Mouse (Mus musculus) gastrocnemius, adult 8-10 months (tissue): ENCODE results near the gene Ctnna3. TPM values are rescaled to one million over a fixed set of nuclear protein-coding genes. Genes with fewer than 3 reads are reported as not detected.
"Not testable (repeated sequence)": the region's sequence is repeated elsewhere in the genome, so short reads cannot be mapped to it uniquely, and the experiment has no call there.

Experiments used
- DNase-seq, 2 experiments: peaks; one replicate each; pipeline ENCODE4 v3.0.0; 2022; ENCODE audit warnings: low spot score in 2 of 2
- total RNA-seq, 4 experiments: library from RNA; stranded (reverse); gene quantifications; 2 replicates each; pipeline ENCODE4 v1.2.4; 2022

Gene Ctnna3
- total RNA-seq, 4 experiments from 2014 or later: 21.3 to 31.5 (median 25.8) TPM

GRCm38 (mm10) chr10:64483281-64483680, 1053.4 kb downstream of the Ctnna3 start:
- DNase-seq: no peak

GRCm38 (mm10) chr10:64489471-64489870, 1059.6 kb downstream of the Ctnna3 start:
- DNase-seq: no peak

DNA sequence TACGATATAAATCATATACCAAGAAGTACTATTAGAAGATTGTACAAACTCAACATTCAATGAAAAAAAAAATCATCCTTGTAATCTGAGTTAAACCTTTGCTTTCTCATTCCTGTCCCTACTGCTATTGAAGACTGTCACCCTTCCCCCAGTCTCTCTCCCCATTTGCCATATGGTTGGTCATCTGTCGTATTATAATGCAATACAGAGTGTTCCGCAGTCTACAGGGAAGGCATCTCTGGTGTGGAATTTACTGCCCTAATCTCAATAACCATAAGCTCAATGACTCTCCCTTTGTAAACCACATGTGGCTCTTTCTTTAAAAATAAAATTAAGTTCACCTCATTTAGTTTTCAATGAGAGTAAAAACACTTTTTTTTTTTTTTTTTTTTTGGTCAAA, 1113.7 kb downstream of the Ctnna3 start:
- no peak for DNase-seq

- no peak for DNase-seq
These were observed 1114.5 kb downstream of the Ctnna3 start for GRCm38 (mm10) chr10:64544389-64544788.

DNA sequence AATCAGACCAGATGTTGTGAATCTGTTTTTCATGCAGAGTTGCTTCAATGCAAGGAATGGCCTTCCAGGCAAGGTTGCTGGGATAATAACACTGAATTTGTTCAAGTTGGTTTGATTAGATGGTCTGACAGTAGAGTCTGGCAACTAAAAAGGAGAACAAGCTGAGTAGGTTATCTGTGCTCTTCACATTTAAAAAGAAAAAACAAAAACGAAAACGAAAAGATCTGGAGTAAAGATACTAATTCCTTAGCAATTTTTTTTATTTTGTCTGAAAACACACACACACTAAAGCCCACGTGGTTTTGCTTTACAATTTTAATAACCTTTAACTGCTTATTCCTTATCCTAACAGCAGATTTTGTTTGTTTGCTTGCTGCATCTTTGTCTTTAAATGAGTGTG, 1141.4 kb downstream of the Ctnna3 start:
- DNase-seq: no peak

- DNase-seq: no peak
These were observed 1158.2 kb downstream of the Ctnna3 start for GRCm38 (mm10) chr10:64588116-64588515.

GRCm38 (mm10) chr10:64636760-64637159, 1206.9 kb downstream of the Ctnna3 start:
- DNase-seq: no peak

GRCm38 (mm10) chr10:64639061-64639460, 1209.2 kb downstream of the Ctnna3 start:
- no peak for DNase-seq

DNA sequence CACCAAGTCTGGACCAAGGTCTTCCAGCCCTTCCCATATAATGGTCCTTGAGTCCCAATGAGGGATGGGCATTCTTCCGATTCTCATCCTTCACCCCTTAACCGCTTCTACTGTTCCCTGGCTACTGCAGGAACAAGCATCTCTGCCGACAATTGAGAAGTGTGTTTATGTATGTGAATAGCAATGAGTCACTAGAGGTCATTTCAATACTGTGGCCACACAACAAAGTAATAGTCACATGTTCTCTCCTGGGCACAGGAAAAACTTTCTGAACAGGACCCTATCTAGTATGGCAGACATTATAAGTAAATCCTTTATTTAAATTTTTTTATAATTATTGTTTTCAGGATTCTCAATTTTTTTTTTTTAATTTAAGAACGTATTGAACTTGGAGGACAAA, 1211.2 kb downstream of the Ctnna3 start:
- no peak for DNase-seq

DNA sequence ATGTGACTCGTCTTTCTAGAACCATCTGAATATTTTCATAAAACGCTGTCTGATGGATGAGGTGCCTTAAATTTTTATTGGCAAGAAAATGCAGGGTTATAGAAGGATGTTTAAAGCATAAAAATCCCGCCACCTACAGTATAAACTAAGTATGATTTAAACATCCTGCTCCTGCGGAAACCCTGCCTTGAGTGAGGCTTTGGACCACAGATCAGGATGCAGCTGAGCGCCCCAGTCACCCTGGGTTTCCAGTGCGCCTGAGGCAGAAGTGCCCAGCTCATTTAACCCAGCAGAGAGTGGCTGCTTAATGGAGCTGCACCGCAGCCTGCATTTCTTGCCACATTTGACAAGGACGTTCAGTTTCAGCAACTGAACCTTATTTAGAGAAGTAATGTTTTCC, 1211.7 kb downstream of the Ctnna3 start:
- no peak for DNase-seq

- no peak for DNase-seq
These were observed 1214.1 kb downstream of the Ctnna3 start for GRCm38 (mm10) chr10:64643976-64644375.

GRCm38 (mm10) chr10:64661190-64661589, 1231.3 kb downstream of the Ctnna3 start:
- DNase-seq: no peak

DNA sequence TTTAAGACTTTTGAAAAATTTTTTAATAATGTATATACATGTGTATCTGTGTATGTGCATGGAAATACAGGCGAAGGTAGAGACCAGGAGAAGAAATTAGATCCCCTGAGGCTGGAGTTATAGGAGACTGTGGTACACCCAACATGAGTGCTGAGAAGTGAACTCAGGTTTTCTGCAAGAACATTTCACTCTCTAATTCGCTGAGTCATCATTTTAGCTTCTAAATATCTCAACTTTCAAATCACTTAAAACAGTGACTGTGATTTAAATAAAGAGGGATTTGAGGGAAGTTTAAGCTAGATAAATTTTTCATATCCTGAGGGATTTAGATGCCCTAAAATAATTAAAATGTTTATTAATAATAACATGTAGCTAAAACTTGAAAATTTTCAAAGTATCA, 1241.6 kb downstream of the Ctnna3 start:
- no peak for DNase-seq

DNA sequence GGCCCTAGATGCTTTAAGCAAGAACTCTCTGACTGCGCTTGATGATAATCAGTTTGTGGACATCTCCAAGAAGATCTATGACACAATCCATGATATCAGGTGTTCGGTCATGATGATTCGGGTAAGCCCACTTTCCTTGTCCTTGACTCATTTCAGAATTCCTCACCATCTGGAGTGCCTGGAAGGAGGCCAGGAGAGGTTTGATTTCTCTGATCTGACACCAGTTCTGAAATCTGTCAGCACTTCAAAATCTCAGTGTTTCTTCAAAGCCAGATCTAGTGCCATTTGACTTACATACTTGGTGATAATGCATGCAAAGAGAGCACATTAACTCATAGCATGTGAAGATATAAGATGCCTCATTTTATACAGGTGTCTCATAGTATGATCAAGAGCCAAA, 1245.9 kb downstream of the Ctnna3 start:
- no peak for DNase-seq

DNA sequence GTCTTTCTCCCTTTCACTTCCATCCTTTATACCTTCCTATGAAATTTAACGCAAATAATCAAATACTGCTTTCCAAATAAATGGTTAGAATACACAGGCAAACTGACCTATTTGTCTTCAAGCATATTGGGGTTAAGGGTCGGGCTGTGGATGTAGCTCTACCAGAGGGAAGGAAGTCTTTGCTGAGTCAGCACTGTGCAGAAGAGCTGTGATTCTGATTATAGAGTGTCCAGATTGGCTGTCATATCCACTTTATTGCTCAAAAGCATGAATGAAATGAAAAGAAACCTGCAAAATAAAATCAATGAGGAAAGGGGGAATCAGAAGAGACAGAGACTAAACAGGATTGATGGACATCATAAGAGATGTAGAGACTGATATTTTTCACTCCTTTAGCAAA, 1280.1 kb downstream of the Ctnna3 start:
- DNase-seq: no peak

DNA sequence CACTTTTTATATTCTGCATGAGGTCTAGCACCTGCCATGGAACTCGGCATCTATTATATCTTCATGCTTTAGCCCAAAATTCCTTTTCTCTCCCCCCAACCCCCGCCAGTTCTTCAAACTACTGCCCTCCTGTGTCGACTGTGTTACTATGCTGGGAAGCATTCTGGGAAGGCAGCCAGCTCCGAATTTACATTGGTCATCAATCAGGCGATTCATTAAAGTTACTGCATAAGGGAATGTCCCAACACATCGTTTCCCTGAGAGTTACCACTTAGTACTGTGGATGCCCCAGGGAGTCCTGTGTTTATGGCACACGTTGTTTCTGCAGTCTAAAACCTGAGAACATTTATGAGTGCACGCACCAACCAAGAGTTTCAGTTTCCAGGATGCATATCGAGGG, 1288.1 kb downstream of the Ctnna3 start:
- DNase-seq: no peak

GRCm38 (mm10) chr10:64735692-64736091, 1305.8 kb downstream of the Ctnna3 start:
- no peak for DNase-seq

- DNase-seq: no peak
These were observed 1306.7 kb downstream of the Ctnna3 start for GRCm38 (mm10) chr10:64736616-64737015.

DNA sequence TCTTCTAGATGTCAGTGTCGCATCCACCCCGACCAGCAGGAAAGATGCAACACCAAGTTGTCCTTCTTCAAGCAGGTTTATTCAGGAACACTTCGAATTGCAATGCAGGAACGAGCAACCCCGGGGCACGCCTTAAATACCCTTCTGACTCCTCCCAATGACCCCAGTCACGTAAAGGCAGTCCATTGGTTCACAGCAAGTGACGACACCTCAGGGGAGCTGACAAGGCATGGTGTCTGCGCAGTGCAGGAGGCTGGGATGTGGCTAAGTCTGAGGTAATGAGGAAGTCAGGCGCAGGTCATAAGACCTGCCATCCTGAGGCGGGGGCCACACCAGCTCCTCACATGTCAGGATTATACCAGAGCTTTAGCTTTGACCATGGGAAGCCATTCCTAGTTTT, 1311.8 kb downstream of the Ctnna3 start:
- not testable (repeated sequence) for DNase-seq

DNA sequence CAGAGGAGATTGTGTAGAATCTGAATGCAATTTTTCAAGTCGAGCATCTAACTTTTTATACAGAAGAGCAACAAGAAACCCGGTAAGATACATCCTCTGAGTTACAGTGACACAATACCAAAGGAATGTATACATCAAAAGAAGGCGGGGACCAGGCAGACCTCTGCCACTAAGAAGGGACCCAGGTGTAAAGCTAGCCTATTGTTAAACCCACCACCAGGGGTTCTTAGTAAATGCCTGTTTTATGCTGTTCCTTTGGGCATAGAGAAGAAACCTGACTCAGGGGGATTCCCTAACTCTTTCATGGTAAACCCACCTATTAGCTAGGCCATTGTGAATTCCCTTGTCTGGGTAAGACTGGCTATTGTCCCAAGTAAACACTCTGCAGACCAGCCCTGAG, 1314.2 kb downstream of the Ctnna3 start:
- DNase-seq: not testable (repeated sequence)

DNA sequence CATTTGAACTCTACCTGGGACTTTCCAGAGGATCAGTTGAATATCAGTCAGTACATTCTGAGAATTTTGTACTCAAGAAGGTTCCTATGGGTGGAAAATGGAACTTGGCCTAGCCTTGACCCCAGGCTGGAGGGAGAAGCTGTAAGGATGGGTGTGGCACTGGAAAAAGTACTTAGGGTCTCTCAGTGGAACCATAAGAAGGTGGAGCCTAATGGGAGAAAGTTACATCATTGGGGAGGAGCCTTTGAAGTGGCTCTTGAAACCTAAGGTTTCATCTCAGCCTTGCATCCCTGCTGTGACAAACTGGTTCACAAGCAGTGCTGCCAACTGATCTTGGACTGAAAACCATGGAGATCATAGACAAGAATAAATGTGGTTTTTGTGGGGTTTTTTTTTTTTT, 1318.8 kb downstream of the Ctnna3 start:
- no peak for DNase-seq

DNA sequence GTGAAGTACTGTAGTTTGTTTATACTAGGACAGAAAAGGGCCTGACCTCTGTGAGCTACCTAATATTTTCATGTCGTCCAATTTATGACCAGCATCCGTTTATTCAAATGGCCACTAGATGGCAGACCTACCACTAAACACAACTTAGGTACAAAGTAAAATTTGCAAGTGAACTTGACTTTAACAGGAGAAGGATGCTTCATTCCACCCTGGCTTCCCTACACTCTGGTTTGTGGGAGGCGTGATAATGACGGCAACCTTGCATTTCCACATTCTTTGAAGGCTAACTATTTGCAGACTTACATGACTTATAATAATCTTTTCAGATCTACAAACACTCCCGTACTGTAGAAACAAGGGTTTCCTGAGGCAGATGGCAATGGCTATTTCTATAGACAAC, 1320.9 kb downstream of the Ctnna3 start:
- no peak for DNase-seq

GRCm38 (mm10) chr10:64836315-64836714, 1406.4 kb downstream of the Ctnna3 start:
- DNase-seq: no peak

GRCm38 (mm10) chr10:64861439-64861838, 1431.5 kb downstream of the Ctnna3 start:
- DNase-seq: no peak
